Mouse (Mus musculus) heart, embryonic 13.5 days (tissue): Measurements from ENCODE around the gene Gm266. TPM values are rescaled to one million over a fixed set of nuclear protein-coding genes. Genes with fewer than 3 reads are reported as not detected.
A peak's percentile ranks its signal among the peaks of the same experiment; 100 is the strongest.
"Not testable (repeated sequence)": the region's sequence is repeated elsewhere in the genome, so short reads cannot be mapped to it uniquely, and the experiment has no call there.

Experiments
- ATAC-seq: fragments of 200-750 bp; cut with Nextera tagmentation; 2 replicates; pipeline ENCODE4 v1.8.0; 2017; ENCODE audit warnings: moderate TSS enrichment; ENCODE audit not compliant: insufficient number of reproducible peaks, low FRiP score, low TSS enrichment; ENCODE audit errors: extremely low read depth
- H3K27ac ChIP-seq: fragments of 300-500 bp; sonication (generic); replicated peaks from 2 replicates; pipeline ENCODE4 v1.5.1; 2015; ENCODE audit warnings: moderate library complexity, mild to moderate bottlenecking, inconsistent platforms
- H3K27me3 ChIP-seq: fragments of 300-500 bp; sonication (generic); replicated peaks from 2 replicates; pipeline ENCODE4 v1.6.1; 2015; ENCODE audit warnings: mild to moderate bottlenecking, inconsistent platforms
- H3K36me3 ChIP-seq: fragments of 300-500 bp; sonication (generic); 2 replicates; pipeline ENCODE4 v1.6.1; 2015; ENCODE audit warnings: mild to moderate bottlenecking, inconsistent platforms
- H3K4me1 ChIP-seq: fragments of 300-500 bp; sonication (generic); 2 replicates; pipeline ENCODE4 v1.6.1; 2015; ENCODE audit warnings: inconsistent platforms
- H3K4me2 ChIP-seq: fragments of 300-500 bp; sonication (generic); 2 replicates; pipeline ENCODE4 v1.6.1; 2015; ENCODE audit warnings: inconsistent platforms, mild to moderate bottlenecking, moderate library complexity
- H3K4me3 ChIP-seq: fragments of 300-500 bp; sonication (generic); 2 replicates; pipeline ENCODE4 v1.5.1; 2015; ENCODE audit warnings: moderate library complexity, mild to moderate bottlenecking, inconsistent platforms
- H3K9ac ChIP-seq: fragments of 300-500 bp; sonication (generic); 2 replicates; pipeline ENCODE4 v1.6.1; 2015; ENCODE audit warnings: inconsistent platforms, mild to moderate bottlenecking, moderate library complexity
- H3K9me3 ChIP-seq: fragments of 300-500 bp; sonication (generic); 2 replicates; pipeline ENCODE4 v1.6.1; 2016; ENCODE audit warnings: inconsistent platforms
- WGBS: fragments of 180-500 bp; shearing (Covaris S2); methylation state at CpG from one replicate; pipeline ENCODE4 v1.1.7; 2015; ENCODE audit warnings: mixed read lengths; 5-methylcytosine and 5-hydroxymethylcytosine counted together
- polyA plus RNA-seq: library from polyadenylated mRNA; unstranded; fragments of >200 nt; fragmentation: Nextera tagmentation; extraction: Ambion mirVana; gene quantifications from 2 replicates; pipeline ENCODE4 v1.2.1, GENCODE M21; 2015

Gene Gm266
- polyA plus RNA-seq, 1 experiment from 2014 or later, result 2.1 TPM

- no peak overlapping the region for H3K9ac ChIP-seq
- H3K4me2 ChIP-seq, result no peak overlapping the region
- H3K4me1 ChIP-seq, result peaks cover 10% of the 10 kb centered on the region
- WGBS, result 74% methylated on average over 6 of the region's 6 CpGs
- H3K27ac ChIP-seq, result no peak overlapping the region
- no peaks in the 10 kb centered on the region for H3K36me3 ChIP-seq
- no peak overlapping the region for H3K4me3 ChIP-seq
- H3K9me3 ChIP-seq, result 0 out of 2 replicates have a peak, but pooled peaks cover under 1% of the 10 kb centered on the region
- ATAC-seq, result no peak
- H3K27me3 ChIP-seq, result no peaks in the 10 kb centered on the region
Measured at GRCm38 (mm10) chr12:111516826-111517225, 31.2 kb upstream of the Gm266 start.

DNA sequence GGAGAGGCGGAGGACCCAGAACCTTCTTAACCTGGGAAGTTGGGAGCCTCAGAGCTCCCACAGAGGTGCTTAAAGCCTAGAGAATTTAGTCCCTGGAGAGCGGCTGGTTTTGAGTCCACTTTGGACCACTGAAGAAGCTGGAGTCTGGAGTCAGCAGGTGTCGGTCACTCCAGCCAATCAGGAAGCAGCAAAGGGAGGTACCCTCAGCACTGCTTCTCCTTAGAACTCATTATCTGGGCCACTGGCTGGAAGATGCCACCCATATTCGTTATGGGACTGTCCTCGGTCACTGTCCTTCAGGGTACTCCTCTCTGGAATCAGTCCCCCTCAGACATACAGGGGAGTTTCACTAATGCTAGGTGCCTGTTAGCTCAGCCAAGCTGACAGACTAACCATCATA is 30.3 kb upstream of the Gm266 start:
- Histone ChIP-seq H3K9me3 (no peaks in the 10 kb centered on the region), H3K27me3 (no peaks in the 10 kb centered on the region), H3K27ac (no peak overlapping the region), H3K36me3 (no peaks in the 10 kb centered on the region), H3K4me3 (no peak overlapping the region), H3K9ac (no peak overlapping the region), H3K4me1 (peaks cover 10% of the 10 kb centered on the region), H3K4me2 (no peak overlapping the region)
- no peak for ATAC-seq
- 88% methylated on average over 5 of the region's 5 CpGs for WGBS

DNA sequence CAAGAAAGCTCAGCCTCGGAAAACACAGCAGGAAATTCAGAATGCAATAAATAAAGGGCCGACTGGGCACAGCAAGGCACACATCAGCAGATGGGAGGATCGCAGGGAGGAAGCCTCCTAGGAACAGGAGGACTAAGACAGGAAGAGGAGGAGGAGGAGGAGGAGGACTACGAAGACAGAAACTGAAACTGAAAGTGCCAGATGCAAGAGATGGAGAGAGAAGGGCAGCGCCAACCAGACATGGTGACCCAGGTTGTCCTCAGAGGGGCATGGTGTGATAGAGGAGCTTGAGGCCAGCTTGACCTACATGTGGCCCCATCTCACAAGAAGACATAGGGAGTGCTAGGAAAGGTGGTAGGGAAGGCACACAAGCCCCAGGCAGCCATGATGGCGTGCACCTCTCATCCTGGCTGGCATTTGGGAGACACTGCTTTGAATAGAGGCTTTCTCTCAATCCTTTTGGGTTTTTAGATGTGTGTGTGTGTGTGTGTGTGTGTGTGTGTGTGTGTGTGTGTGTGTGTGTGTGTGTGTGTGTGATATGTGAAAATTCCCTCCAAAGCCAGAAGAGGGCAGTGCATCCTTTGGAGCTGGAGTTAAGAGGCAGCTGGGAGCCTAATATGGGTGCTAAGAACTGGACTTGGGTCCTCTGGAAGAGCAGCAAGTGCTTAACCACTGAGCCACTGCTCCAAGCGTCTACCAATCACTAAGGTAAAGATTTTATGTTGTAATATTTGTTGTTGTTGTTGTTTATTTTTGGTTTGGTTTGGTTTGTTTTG is 29.4 kb upstream of the Gm266 start:
- Histone ChIP-seq H3K4me2 (no peak overlapping the region), H3K27ac (no peak overlapping the region), H3K4me1 (peaks cover 10% of the 10 kb centered on the region), H3K4me3 (no peak overlapping the region), H3K36me3 (no peaks in the 10 kb centered on the region), H3K27me3 (no peaks in the 10 kb centered on the region), H3K9me3 (no peaks in the 10 kb centered on the region), H3K9ac (no peak overlapping the region)
- no peak for ATAC-seq
- WGBS, result 79% methylated on average over 7 of the region's 7 CpGs

DNA sequence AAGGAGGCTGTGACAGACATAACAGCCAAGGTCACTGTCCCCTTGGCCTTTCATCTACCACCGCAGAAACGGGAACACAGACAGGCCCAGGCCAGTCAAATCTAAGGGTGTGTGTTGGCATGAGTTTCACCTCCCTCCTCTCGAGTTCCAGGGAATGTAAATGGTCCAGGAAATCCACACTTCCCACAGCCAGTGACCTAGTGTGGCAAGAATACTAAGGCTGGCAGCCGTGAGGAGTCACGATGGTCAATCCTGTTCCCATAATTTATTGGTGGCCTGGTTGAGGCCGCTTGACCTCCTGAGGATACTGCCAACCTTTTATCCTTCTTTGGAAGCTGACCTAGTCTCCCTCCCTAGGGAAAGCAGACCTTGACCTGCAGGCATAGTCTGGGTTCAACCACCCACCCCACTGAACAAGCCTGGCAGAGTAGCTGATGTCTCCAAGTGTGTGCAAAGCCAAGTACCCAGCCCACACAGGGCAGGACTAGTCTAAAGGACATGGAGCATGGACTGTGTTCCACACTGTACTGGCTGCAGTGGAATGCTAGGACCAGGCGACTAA is 28.7 kb upstream of the Gm266 start:
- Histone ChIP-seq H3K27me3 (no peaks in the 10 kb centered on the region), H3K27ac (no peak overlapping the region), H3K4me3 (no peak overlapping the region), H3K4me2 (no peak overlapping the region), H3K36me3 (no peaks in the 10 kb centered on the region), H3K4me1 (peaks cover 10% of the 10 kb centered on the region), H3K9me3 (no peaks in the 10 kb centered on the region), H3K9ac (0 out of 2 replicates have a peak overlapping the region, but pooled peaks have one; percentile 10)
- WGBS, result 60% methylated on average over 7 of the region's 7 CpGs
- no peak for ATAC-seq

GRCm38 (mm10) chr12:111513673-111514072 is 28.1 kb upstream of the Gm266 start:
- WGBS, result 62% methylated on average over 5 of the region's 5 CpGs
- no peak for ATAC-seq
- no peak overlapping the region for H3K27ac ChIP-seq

GRCm38 (mm10) chr12:111512572-111513063 is 27.0 kb upstream of the Gm266 start:
- no peak overlapping the region for H3K4me2 ChIP-seq
- no peak overlapping the region for H3K27ac ChIP-seq
- peaks cover 10% of the 10 kb centered on the region for H3K4me1 ChIP-seq
- 85% methylated on average over 12 of the region's 12 CpGs for WGBS
- no peak overlapping the region for H3K9ac ChIP-seq
- ATAC-seq, result no peak
- no peaks in the 10 kb centered on the region for H3K36me3 ChIP-seq
- H3K27me3 ChIP-seq, result peaks cover 1% of the 10 kb centered on the region
- H3K4me3 ChIP-seq, result no peak overlapping the region
- no peaks in the 10 kb centered on the region for H3K9me3 ChIP-seq

More at GRCm38 (mm10) chr12:111513673-111514072, 28.1 kb upstream of the Gm266 start:
- Histone ChIP-seq H3K9me3 (no peaks in the 10 kb centered on the region), H3K4me1 (peaks cover 10% of the 10 kb centered on the region), H3K27me3 (no peaks in the 10 kb centered on the region; the same call in 1 of the 2 replicates), H3K9ac (no peak overlapping the region), H3K4me3 (no peak overlapping the region), H3K36me3 (no peaks in the 10 kb centered on the region), H3K4me2 (no peak overlapping the region)

DNA sequence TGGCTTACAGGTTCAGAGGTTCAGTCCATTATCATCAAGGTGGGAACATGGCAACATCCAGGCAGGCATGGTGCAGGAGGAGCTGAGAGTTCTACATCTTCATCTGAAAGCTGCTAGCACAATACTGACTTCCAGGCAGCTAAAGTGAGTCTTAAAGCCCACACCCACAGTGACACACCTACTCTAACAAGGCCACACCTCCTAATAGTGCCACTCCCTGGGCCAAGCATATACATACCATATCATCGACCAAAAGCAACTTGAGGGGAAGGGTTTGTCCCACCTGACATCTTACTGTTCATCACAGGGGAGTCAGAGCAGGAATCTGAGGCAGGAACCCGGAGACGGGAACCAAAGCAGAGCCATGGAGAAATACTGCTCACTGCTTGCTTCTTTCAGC is 22.8 kb upstream of the Gm266 start:
- not testable (repeated sequence) for H3K4me2 ChIP-seq, H3K4me3 ChIP-seq, H3K9ac ChIP-seq, H3K9me3 ChIP-seq, H3K27ac ChIP-seq, H3K36me3 ChIP-seq, H3K4me1 ChIP-seq, ATAC-seq
- H3K27me3 ChIP-seq, result peaks cover 17% of the 10 kb centered on the region
- WGBS, result 65% methylated on average over 3 of the region's 3 CpGs

GRCm38 (mm10) chr12:111507962-111508361 is 22.3 kb upstream of the Gm266 start:
- ATAC-seq, result no peak
- no peaks in the 10 kb centered on the region for H3K36me3 ChIP-seq
- H3K4me3 ChIP-seq, result no peak overlapping the region
- H3K27me3 ChIP-seq, result peaks cover 20% of the 10 kb centered on the region
- H3K4me1 ChIP-seq, result 0 out of 2 replicates have a peak, but pooled peaks cover 4% of the 10 kb centered on the region
- H3K9ac ChIP-seq, result no peak overlapping the region
- no peaks in the 10 kb centered on the region for H3K9me3 ChIP-seq
- no peak overlapping the region for H3K27ac ChIP-seq
- 83% methylated on average over 10 of the region's 10 CpGs for WGBS
- H3K4me2 ChIP-seq, result no peak overlapping the region

GRCm38 (mm10) chr12:111507001-111507400 is 21.4 kb upstream of the Gm266 start:
- no peak overlapping the region for H3K9ac ChIP-seq
- H3K27me3 ChIP-seq, result peaks cover 20% of the 10 kb centered on the region
- no peak overlapping the region for H3K27ac ChIP-seq
- H3K4me1 ChIP-seq, result 0 out of 2 replicates have a peak, but pooled peaks cover 4% of the 10 kb centered on the region
- H3K4me3 ChIP-seq, result no peak overlapping the region
- no peak overlapping the region for H3K4me2 ChIP-seq
- WGBS, result 51% methylated on average over 5 of the region's 5 CpGs
- H3K9me3 ChIP-seq, result no peaks in the 10 kb centered on the region
- no peaks in the 10 kb centered on the region for H3K36me3 ChIP-seq
- no peak for ATAC-seq

GRCm38 (mm10) chr12:111504904-111505303 is 19.3 kb upstream of the Gm266 start:
- no peak for ATAC-seq
- WGBS, result 3% methylated on average over 12 of the region's 12 CpGs
- no peak overlapping the region for H3K4me3 ChIP-seq
- H3K9me3 ChIP-seq, result no peaks in the 10 kb centered on the region
- H3K4me2 ChIP-seq, result peak overlapping the region; percentile 37
- no peak overlapping the region for H3K27ac ChIP-seq
- H3K4me1 ChIP-seq, result 0 out of 2 replicates have a peak, but pooled peaks cover 4% of the 10 kb centered on the region
- H3K9ac ChIP-seq, result no peak overlapping the region
- H3K36me3 ChIP-seq, result no peaks in the 10 kb centered on the region
- peaks cover 20% of the 10 kb centered on the region for H3K27me3 ChIP-seq

DNA sequence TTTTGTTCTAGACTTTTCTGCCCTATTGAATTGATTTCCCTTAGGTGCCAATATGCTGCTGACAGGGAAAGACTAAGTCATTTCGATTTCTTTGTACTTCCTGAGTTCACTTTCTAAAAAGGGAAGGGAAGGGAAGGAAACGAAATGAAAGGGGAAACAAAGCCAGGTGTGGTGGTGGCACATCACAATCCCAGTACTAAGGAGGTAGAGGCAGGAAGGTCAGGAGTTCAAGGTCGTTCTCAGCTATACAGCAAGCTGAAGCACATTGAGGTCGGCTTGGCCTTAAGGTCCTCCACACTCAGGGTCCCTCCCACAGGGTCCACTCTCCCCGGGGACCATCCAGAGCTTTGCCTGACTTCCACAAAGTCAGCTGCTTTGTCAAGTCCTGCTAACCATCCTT is 17.9 kb upstream of the Gm266 start:
- H3K9ac ChIP-seq, result no peak overlapping the region
- no peak for ATAC-seq
- no peak overlapping the region for H3K4me3 ChIP-seq
- H3K27me3 ChIP-seq, result peaks cover 22% of the 10 kb centered on the region
- 0 out of 2 replicates have a peak, but pooled peaks cover 4% of the 10 kb centered on the region for H3K4me1 ChIP-seq
- H3K4me2 ChIP-seq, result no peak overlapping the region
- 62% methylated on average over 5 of the region's 5 CpGs for WGBS
- no peak overlapping the region for H3K27ac ChIP-seq
- H3K9me3 ChIP-seq, result no peaks in the 10 kb centered on the region
- H3K36me3 ChIP-seq, result no peaks in the 10 kb centered on the region
